Mouse (Mus musculus) ES-E14 (cell line): Measurements from ENCODE around the gene Gmpr.

Experiments
- CHD2 ChIP-seq: IDR thresholded peaks from 2 replicates; pipeline ENCODE4 v1.6.1; 2014; ENCODE audit warnings: mild to moderate bottlenecking, low read depth, low read length, inconsistent platforms
- MAFK ChIP-seq: IDR thresholded peaks from 2 replicates; pipeline ENCODE4 v1.6.1; 2014; ENCODE audit warnings: mild to moderate bottlenecking, low read depth, low read length, inconsistent platforms; ENCODE audit not compliant: insufficient read depth
- ZNF384 ChIP-seq: IDR thresholded peaks from 2 replicates; pipeline ENCODE4 v1.6.1; 2012; ENCODE audit warnings: low read depth, low read length, inconsistent platforms

DNA sequence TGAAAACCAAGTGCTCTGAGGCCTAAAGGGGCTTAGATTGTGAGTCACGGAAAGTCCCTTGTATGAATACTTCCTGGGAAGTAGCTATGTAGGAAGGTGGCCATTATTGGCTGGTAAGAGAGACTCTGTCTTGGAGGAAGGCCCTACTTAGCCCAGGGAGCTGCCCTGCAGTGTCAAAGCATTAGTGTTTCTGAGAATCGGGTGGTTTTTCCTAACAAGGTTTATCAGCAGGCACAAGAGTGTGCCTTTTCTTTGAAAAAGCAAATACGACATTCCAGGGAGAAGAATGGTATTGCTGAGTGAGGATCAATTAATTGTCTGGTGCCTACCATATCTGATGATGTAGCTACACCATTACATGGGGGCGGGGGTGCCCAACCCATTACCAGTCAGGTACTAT, 39.7 kb downstream of the Gmpr start:
- no peak for TF ChIP-seq CHD2
- no peak for TF ChIP-seq MAFK
- TF ChIP-seq ZNF384 = no peak
